Mouse (Mus musculus) embryonic facial prominence, embryonic 13.5 days (tissue): ENCODE measurements at regions not wholly inside any gene's neighbourhood (a gene's known extent, or its start where the extent isn't known, plus 50 kb on each side); places are given as distances from the start of the nearest gene placed in this dataset.

Source experiments
- ATAC-seq: fragments of 200-750 bp; cut with Nextera tagmentation; 2 replicates; pipeline ENCODE4 v1.8.0; 2017; ENCODE audit warnings: low read depth; ENCODE audit not compliant: insufficient number of reproducible peaks, insufficient read depth, low FRiP score, low TSS enrichment
- H3K27ac ChIP-seq: fragments of 300-500 bp; sonication (generic); 2 replicates; pipeline ENCODE4 v1.5.1; 2015; ENCODE audit warnings: moderate library complexity, mild to moderate bottlenecking, inconsistent platforms
- H3K27me3 ChIP-seq: fragments of 300-500 bp; sonication (generic); 2 replicates; pipeline ENCODE4 v1.6.1; 2015; ENCODE audit warnings: mild to moderate bottlenecking, inconsistent platforms
- H3K36me3 ChIP-seq: fragments of 300-500 bp; sonication (generic); 2 replicates; pipeline ENCODE4 v1.6.1; 2015; ENCODE audit warnings: mild to moderate bottlenecking, inconsistent platforms
- H3K4me1 ChIP-seq: fragments of 300-500 bp; sonication (generic); 2 replicates; pipeline ENCODE4 v1.6.1; 2015; ENCODE audit warnings: inconsistent platforms
- H3K4me2 ChIP-seq: fragments of 300-500 bp; sonication (generic); 2 replicates; pipeline ENCODE4 v1.6.1; 2015; ENCODE audit warnings: moderate library complexity, mild to moderate bottlenecking, inconsistent platforms
- H3K4me3 ChIP-seq: fragments of 300-500 bp; sonication (generic); 2 replicates; pipeline ENCODE4 v1.5.1; 2015; ENCODE audit warnings: mild to moderate bottlenecking, inconsistent platforms
- H3K9ac ChIP-seq: fragments of 300-500 bp; sonication (generic); 2 replicates; pipeline ENCODE4 v1.6.1; 2015; ENCODE audit warnings: mild to moderate bottlenecking, inconsistent platforms
- H3K9me3 ChIP-seq: fragments of 300-500 bp; sonication (generic); 2 replicates; pipeline ENCODE4 v1.6.1; 2016; ENCODE audit warnings: inconsistent platforms
- WGBS: fragments of 180-500 bp; shearing (Covaris S2); methylation state at CpG from one replicate; pipeline ENCODE4 v1.1.7; 2015; ENCODE audit warnings: mixed read lengths; 5-methylcytosine and 5-hydroxymethylcytosine counted together

GRCm38 (mm10) chr6:50926313-50926712, 272.1 kb upstream of the Npvf start:
- H3K36me3 ChIP-seq, result no peaks in the 10 kb centered on the region
- no peaks in the 10 kb centered on the region for H3K27me3 ChIP-seq
- peaks cover 39% of the 10 kb centered on the region for H3K4me1 ChIP-seq
- no peak overlapping the region for H3K4me2 ChIP-seq
- no peak overlapping the region for H3K4me3 ChIP-seq
- peak overlapping the region; percentile 69 for H3K27ac ChIP-seq
- ATAC-seq, result no peak
- WGBS, result 44% methylated on average over 1 of the region's 1 CpGs
- 0 out of 2 replicates have a peak, but pooled peaks cover 2% of the 10 kb centered on the region for H3K9me3 ChIP-seq
- no peak overlapping the region for H3K9ac ChIP-seq

GRCm38 (mm10) chr6:50929503-50929902, 275.3 kb upstream of the Npvf start:
- no peak overlapping the region for H3K4me3 ChIP-seq
- H3K36me3 ChIP-seq, result no peaks in the 10 kb centered on the region
- ATAC-seq, result no peak
- H3K27ac ChIP-seq, result no peak overlapping the region
- no peak overlapping the region for H3K4me2 ChIP-seq
- H3K9me3 ChIP-seq, result 0 out of 2 replicates have a peak, but pooled peaks cover 2% of the 10 kb centered on the region
- H3K27me3 ChIP-seq, result peaks cover 12% of the 10 kb centered on the region; the same call in 1 of the 2 replicates
- H3K4me1 ChIP-seq, result peaks cover 36% of the 10 kb centered on the region
- WGBS, result 82% methylated on average over 9 of the region's 9 CpGs
- H3K9ac ChIP-seq, result no peak overlapping the region

- no peak overlapping the region for H3K9ac ChIP-seq
- WGBS, result 90% methylated on average over 6 of the region's 6 CpGs
- ATAC-seq, result no peak
- H3K9me3 ChIP-seq, result no peaks in the 10 kb centered on the region
- H3K4me3 ChIP-seq, result no peak overlapping the region
- peak overlapping the region; percentile 64; the same call in 1 of the 2 replicates for H3K27ac ChIP-seq
- H3K4me1 ChIP-seq, result peaks cover 23% of the 10 kb centered on the region
- peaks cover 14% of the 10 kb centered on the region; the same call in 1 of the 2 replicates for H3K27me3 ChIP-seq
- H3K36me3 ChIP-seq, result no peaks in the 10 kb centered on the region
- H3K4me2 ChIP-seq, result no peak overlapping the region
These were observed 279.3 kb upstream of the Npvf start for GRCm38 (mm10) chr6:50933510-50933909.

- H3K4me1 ChIP-seq, result peaks cover 22% of the 10 kb centered on the region
- peaks cover 14% of the 10 kb centered on the region; the same call in 1 of the 2 replicates for H3K27me3 ChIP-seq
- no peaks in the 10 kb centered on the region for H3K36me3 ChIP-seq
- H3K4me2 ChIP-seq, result no peak overlapping the region
- no peak overlapping the region for H3K4me3 ChIP-seq
- WGBS, result 59% methylated on average over 10 of the region's 10 CpGs
- H3K27ac ChIP-seq, result peak overlapping the region; percentile 64
- H3K9me3 ChIP-seq, result no peaks in the 10 kb centered on the region
- no peak for ATAC-seq
- H3K9ac ChIP-seq, result no peak overlapping the region
These were observed 280.0 kb upstream of the Npvf start for GRCm38 (mm10) chr6:50934245-50934644.

- H3K27ac ChIP-seq, result peak overlapping the region; percentile 75
- H3K9me3 ChIP-seq, result no peaks in the 10 kb centered on the region
- ATAC-seq, result no peak
- no peak overlapping the region for H3K4me3 ChIP-seq
- no peak overlapping the region for H3K4me2 ChIP-seq
- no peak overlapping the region for H3K9ac ChIP-seq
- WGBS, result 86% methylated on average over 8 of the region's 8 CpGs
- peaks cover 14% of the 10 kb centered on the region; the same call in 1 of the 2 replicates for H3K27me3 ChIP-seq
- H3K4me1 ChIP-seq, result peaks cover 28% of the 10 kb centered on the region
- no peaks in the 10 kb centered on the region for H3K36me3 ChIP-seq
These were observed 282.1 kb upstream of the Npvf start for GRCm38 (mm10) chr6:50936306-50936705.

- 17% methylated on average over 9 of the region's 9 CpGs for WGBS
- no peaks in the 10 kb centered on the region for H3K36me3 ChIP-seq
- no peak overlapping the region for H3K4me3 ChIP-seq
- H3K4me2 ChIP-seq, result no peak overlapping the region
- H3K27ac ChIP-seq, result 0 out of 2 replicates have a peak overlapping the region, but pooled peaks have one; percentile 75
- peaks cover 14% of the 10 kb centered on the region; the same call in 1 of the 2 replicates for H3K27me3 ChIP-seq
- no peaks in the 10 kb centered on the region for H3K9me3 ChIP-seq
- ATAC-seq, result no peak
- peaks cover 28% of the 10 kb centered on the region for H3K4me1 ChIP-seq
- no peak overlapping the region for H3K9ac ChIP-seq
These were observed 282.9 kb upstream of the Npvf start for GRCm38 (mm10) chr6:50937094-50937493.

- no peaks in the 10 kb centered on the region for H3K9me3 ChIP-seq
- 0 out of 2 replicates have a peak, but pooled peaks cover 2% of the 10 kb centered on the region for H3K27me3 ChIP-seq
- 18% methylated on average over 7 of the region's 7 CpGs for WGBS
- H3K4me3 ChIP-seq, result no peak overlapping the region
- no peak overlapping the region for H3K4me2 ChIP-seq
- no peak overlapping the region for H3K9ac ChIP-seq
- H3K36me3 ChIP-seq, result no peaks in the 10 kb centered on the region
- H3K27ac ChIP-seq, result peak overlapping the region; percentile 56; the same call in 1 of the 2 replicates
- ATAC-seq, result no peak
- H3K4me1 ChIP-seq, result peaks cover 25% of the 10 kb centered on the region
These were observed 284.6 kb upstream of the Npvf start for GRCm38 (mm10) chr6:50938879-50939278.

- Histone ChIP-seq H3K9me3 (no peaks in the 10 kb centered on the region), H3K4me2 (no peak overlapping the region), H3K9ac (no peak overlapping the region), H3K36me3 (no peaks in the 10 kb centered on the region), H3K4me3 (no peak overlapping the region), H3K4me1 (peaks cover 19% of the 10 kb centered on the region), H3K27ac (peak overlapping the region; percentile 68), H3K27me3 (0 out of 2 replicates have a peak, but pooled peaks cover 2% of the 10 kb centered on the region)
- ATAC-seq, result no peak
- WGBS, result 48% methylated on average over 2 of the region's 2 CpGs
These were observed 285.2 kb upstream of the Npvf start for GRCm38 (mm10) chr6:50939440-50939839.

GRCm38 (mm10) chr6:50940118-50940517, 285.9 kb upstream of the Npvf start:
- WGBS, result 17% methylated on average over 1 of the region's 1 CpGs
- Histone ChIP-seq H3K9ac (no peak overlapping the region), H3K4me2 (no peak overlapping the region), H3K9me3 (no peaks in the 10 kb centered on the region), H3K27ac (peak overlapping the region; percentile 87; the same call in 1 of the 2 replicates), H3K36me3 (no peaks in the 10 kb centered on the region), H3K4me3 (no peak overlapping the region), H3K4me1 (peaks cover 17% of the 10 kb centered on the region), H3K27me3 (0 out of 2 replicates have a peak, but pooled peaks cover 2% of the 10 kb centered on the region)
- ATAC-seq, result no peak

GRCm38 (mm10) chr6:50940641-50941398, 286.6 kb upstream of the Npvf start:
- Histone ChIP-seq H3K4me3 (no peak overlapping the region), H3K4me2 (no peak overlapping the region), H3K4me1 (peaks cover 22% of the 10 kb centered on the region), H3K27me3 (no peaks in the 10 kb centered on the region), H3K27ac (peak overlapping the region; percentile 87), H3K36me3 (no peaks in the 10 kb centered on the region), H3K9me3 (no peaks in the 10 kb centered on the region), H3K9ac (no peak overlapping the region)
- WGBS, result 46% methylated on average over 10 of the region's 10 CpGs
- no peak for ATAC-seq

GRCm38 (mm10) chr6:50942696-50943095, 288.5 kb upstream of the Npvf start:
- Histone ChIP-seq H3K4me2 (no peak overlapping the region), H3K4me1 (peaks cover 20% of the 10 kb centered on the region), H3K27me3 (no peaks in the 10 kb centered on the region), H3K36me3 (no peaks in the 10 kb centered on the region), H3K4me3 (no peak overlapping the region), H3K27ac (peak overlapping the region; percentile 22), H3K9ac (no peak overlapping the region), H3K9me3 (no peaks in the 10 kb centered on the region)
- ATAC-seq, result no peak
- WGBS, result 55% methylated on average over 5 of the region's 5 CpGs

- H3K4me1 ChIP-seq, result peaks cover 26% of the 10 kb centered on the region
- H3K36me3 ChIP-seq, result no peaks in the 10 kb centered on the region
- no peaks in the 10 kb centered on the region for H3K9me3 ChIP-seq
- H3K4me3 ChIP-seq, result no peak overlapping the region
- H3K9ac ChIP-seq, result no peak overlapping the region
- no peak for ATAC-seq
- no peak overlapping the region for H3K27ac ChIP-seq
- H3K27me3 ChIP-seq, result no peaks in the 10 kb centered on the region
- 72% methylated on average over 4 of the region's 4 CpGs for WGBS
- H3K4me2 ChIP-seq, result no peak overlapping the region
These were observed 293.8 kb upstream of the Npvf start for GRCm38 (mm10) chr6:50948061-50948460.
